24 mouse cellular contexts compared by ENCODE assay signal in genomic region chr2:140898408-140898985, GRCm38 (mm10).
DNase-seq lines count a peak whose midpoint lies in the region; ATAC-seq and TF ChIP-seq lines count a peak whose summit lies in the region.
"Had no signal": no experiment of that assay in that cellular context is flagged by ENCODE, and none has a peak within 500 bp of the region (broad histone marks: within the 10 kb centered on the region; RNA-seq: fewer than 3 reads in every experiment).

No protein-coding gene starts in this region.

- no peak overlapping the region for H3K4me2 ChIP-seq in forebrain, embryonic 16.5 days (ENCODE audit: low read length)
- H3K4me2 ChIP-seq in forebrain, embryonic 11.5 days (ENCODE audit: low read depth, low read length, severe bottlenecking), result no peak overlapping the region
- no peak overlapping the region for H3K4me2 ChIP-seq in kidney, embryonic 14.5 days (replicated peaks; ENCODE audit: low read depth, low read length)
- H3K4me2 ChIP-seq: embryonic facial prominence, embryonic 15.5 days; heart, embryonic 13.5 days; hindbrain, embryonic 14.5 days; kidney, embryonic 15.5 days; midbrain, embryonic 15.5 days; neural tube, embryonic 13.5 days had no signal

- no peaks in the 10 kb centered on the region for H3K9me3 ChIP-seq in forebrain, embryonic 16.5 days (ENCODE audit: control insufficient read depth, low read length)
- no peaks in the 10 kb centered on the region for H3K9me3 ChIP-seq in forebrain, embryonic 11.5 days (ENCODE audit: control insufficient read depth, low read length)
- no peaks in the 10 kb centered on the region for H3K9me3 ChIP-seq in kidney, embryonic 14.5 days (ENCODE audit: control insufficient read depth, low read length)
- H3K9me3 ChIP-seq: embryonic facial prominence, embryonic 15.5 days; heart, embryonic 13.5 days; kidney, embryonic 15.5 days; midbrain, embryonic 15.5 days; neural tube, embryonic 13.5 days had no signal

- WGBS in cerebellum, adult 2 months, result 13% methylated on average over 7 of the region's 7 CpGs
- 45% methylated on average over 7 of the region's 7 CpGs for WGBS in forebrain, embryonic 16.5 days
- 84% methylated on average over 7 of the region's 7 CpGs for WGBS in forebrain, embryonic 11.5 days
- WGBS in kidney, embryonic 14.5 days, result 76% methylated on average over 7 of the region's 7 CpGs

- ATAC-seq in forebrain, embryonic 16.5 days, result peak; percentile 67
- no peak for ATAC-seq in forebrain, embryonic 11.5 days (replicated peaks; ENCODE audit: low FRiP score)
- no peak for ATAC-seq in kidney, embryonic 14.5 days (ENCODE audit: low FRiP score, low TSS enrichment)
- ATAC-seq: midbrain, embryonic 15.5 days; Patski had no signal

- no peak for TF ChIP-seq CTCF in cerebellum, adult 2 months (IDR thresholded peaks at IDR 0.05; ENCODE audit: borderline replicate concordance, insufficient read depth, low read depth, low read length)

- no peaks in the 10 kb centered on the region for H3K36me3 ChIP-seq in forebrain, embryonic 16.5 days (ENCODE audit: control insufficient read depth, insufficient read depth)
- H3K36me3 ChIP-seq in forebrain, embryonic 11.5 days (ENCODE audit: control insufficient read depth, insufficient read depth, low read length), result no peaks in the 10 kb centered on the region
- no peaks in the 10 kb centered on the region for H3K36me3 ChIP-seq in kidney, embryonic 14.5 days (ENCODE audit: control insufficient read depth, insufficient read depth, low read length)
- H3K36me3 ChIP-seq: embryonic facial prominence, embryonic 15.5 days; heart, embryonic 13.5 days; kidney, embryonic 15.5 days; midbrain, embryonic 15.5 days; neural tube, embryonic 13.5 days had no signal

- DNase-seq in cerebellum, adult 2 months, result peak; percentile 19 to 66
- DNase-seq in cerebellum, postnatal 4 days (ENCODE audit: low spot score in 2 of 2), result no peak
- no peak for DNase-seq in forebrain, embryonic 11.5 days (ENCODE audit: low spot score)
- peak; percentile 81 for DNase-seq in brain, adult 2 months (ENCODE audit: low read depth, low spot score)
- peak; percentile 74 for DNase-seq in cerebellum, adult 9-10 months
- DNase-seq in gastrocnemius, adult 8-10 months (ENCODE audit: low spot score in 2 of 2), result no peak
- DNase-seq: adrenal gland, postnatal 10 days; gastrocnemius, postnatal 36 days; kidney, postnatal 25 days; liver; lung, adult 2 months; thymus, adult 2 months; thymus, postnatal 4 days had no signal

- no peak overlapping the region for H3K9ac ChIP-seq in forebrain, embryonic 16.5 days (replicated peaks; ENCODE audit: low read depth, low read length)
- H3K9ac ChIP-seq in forebrain, embryonic 11.5 days (ENCODE audit: low read length), result no peak overlapping the region
- no peak overlapping the region for H3K9ac ChIP-seq in kidney, embryonic 14.5 days (ENCODE audit: low read depth, low read length)
- H3K9ac ChIP-seq: embryonic facial prominence, embryonic 15.5 days; heart, embryonic 13.5 days; hindbrain, embryonic 14.5 days; kidney, embryonic 15.5 days; liver, embryonic 14.5 days; midbrain, embryonic 15.5 days; neural tube, embryonic 13.5 days had no signal

- H3K4me1 ChIP-seq in cerebellum, adult 2 months (ENCODE audit: control insufficient read depth, insufficient read depth, low read length), result peaks cover 2% of the 10 kb centered on the region; the same call in 1 of the 2 replicates
- peaks cover 2% of the 10 kb centered on the region; the same call in 1 of the 2 replicates for H3K4me1 ChIP-seq in forebrain, embryonic 16.5 days (replicated peaks; ENCODE audit: control insufficient read depth, insufficient read depth, low read length)
- H3K4me1 ChIP-seq in forebrain, embryonic 11.5 days (replicated peaks; ENCODE audit: control insufficient read depth, insufficient read depth, low read length), result no peaks in the 10 kb centered on the region
- H3K4me1 ChIP-seq in kidney, embryonic 14.5 days (ENCODE audit: control insufficient read depth, insufficient read depth, low read length), result no peaks in the 10 kb centered on the region
- H3K4me1 ChIP-seq: embryonic facial prominence, embryonic 15.5 days; kidney, embryonic 15.5 days; midbrain, embryonic 15.5 days; neural tube, embryonic 13.5 days had no signal

- no peak overlapping the region for H3K4me3 ChIP-seq in cerebellum, adult 2 months (replicated peaks; ENCODE audit: insufficient read depth, low read depth, low read length)
- no peak overlapping the region for H3K4me3 ChIP-seq in forebrain, embryonic 16.5 days (replicated peaks; ENCODE audit: low read length)
- no peak overlapping the region for H3K4me3 ChIP-seq in forebrain, embryonic 11.5 days (ENCODE audit: low read depth, low read length)
- H3K4me3 ChIP-seq in kidney, embryonic 14.5 days (ENCODE audit: low read length), result no peak overlapping the region
- H3K4me3 ChIP-seq: embryonic facial prominence, embryonic 15.5 days; heart, embryonic 13.5 days; kidney, embryonic 15.5 days; midbrain, embryonic 15.5 days; neural tube, embryonic 13.5 days had no signal

- TF ChIP-seq POLR2A in cerebellum, adult 2 months (IDR thresholded peaks at IDR 0.05; ENCODE audit: borderline replicate concordance, insufficient read depth, low read length), result no peak

- peak overlapping the region; percentile 28; the same call in 1 of the 2 replicates for H3K27ac ChIP-seq in cerebellum, adult 2 months (ENCODE audit: insufficient read depth, low read length)
- 0 out of 2 replicates have a peak overlapping the region, but pooled peaks have one; percentile 42 for H3K27ac ChIP-seq in forebrain, embryonic 16.5 days (ENCODE audit: low read length)
- no peak overlapping the region for H3K27ac ChIP-seq in forebrain, embryonic 11.5 days (ENCODE audit: low read depth, low read length)
- H3K27ac ChIP-seq in kidney, embryonic 14.5 days (ENCODE audit: low read depth, low read length), result no peak overlapping the region
- H3K27ac ChIP-seq: embryonic facial prominence, embryonic 15.5 days; heart, embryonic 13.5 days; hindbrain, embryonic 14.5 days; kidney, embryonic 15.5 days; liver, embryonic 14.5 days; macrophage; midbrain, embryonic 15.5 days; neural tube, embryonic 13.5 days had no signal

- H3K27me3 ChIP-seq in cerebellum, adult 2 months (ENCODE audit: control insufficient read depth, insufficient read depth, low read length), result no peaks in the 10 kb centered on the region
- no peaks in the 10 kb centered on the region for H3K27me3 ChIP-seq in forebrain, embryonic 16.5 days (replicated peaks; ENCODE audit: control insufficient read depth, insufficient read depth, low read length)
- no peaks in the 10 kb centered on the region for H3K27me3 ChIP-seq in forebrain, embryonic 11.5 days (ENCODE audit: control insufficient read depth, insufficient read depth, low read length)
- no peaks in the 10 kb centered on the region for H3K27me3 ChIP-seq in kidney, embryonic 14.5 days (ENCODE audit: control insufficient read depth, insufficient read depth, low read length)
- H3K27me3 ChIP-seq: embryonic facial prominence, embryonic 15.5 days; heart, embryonic 13.5 days; kidney, embryonic 15.5 days; midbrain, embryonic 15.5 days; neural tube, embryonic 13.5 days; Patski had no signal

Comparison
In these comparisons a context has a peak if more than half of its experiments do, and no peak if none do; other contexts are left out.
1. DNase-seq: peak in cerebellum, adult 2 months (2 of 2), brain, adult 2 months (single experiment) and cerebellum, adult 9-10 months (single experiment); none in cerebellum, postnatal 4 days (0 of 2), forebrain, embryonic 11.5 days (single experiment) and gastrocnemius, adult 8-10 months (0 of 2).
2. H3K27ac ChIP-seq: peak in cerebellum, adult 2 months (single experiment) and forebrain, embryonic 16.5 days (single experiment); none in forebrain, embryonic 11.5 days (single experiment) and kidney, embryonic 14.5 days (single experiment).